Mouse (Mus musculus) layer of hippocampus, adult 9-10 months (tissue): ENCODE data around the gene Efna4.

ENCODE experiments used
- DNase-seq: peaks from one replicate; pipeline ENCODE4 v3.0.0; 2022; ENCODE audit warnings: low spot score

Efna4 gene

DNA sequence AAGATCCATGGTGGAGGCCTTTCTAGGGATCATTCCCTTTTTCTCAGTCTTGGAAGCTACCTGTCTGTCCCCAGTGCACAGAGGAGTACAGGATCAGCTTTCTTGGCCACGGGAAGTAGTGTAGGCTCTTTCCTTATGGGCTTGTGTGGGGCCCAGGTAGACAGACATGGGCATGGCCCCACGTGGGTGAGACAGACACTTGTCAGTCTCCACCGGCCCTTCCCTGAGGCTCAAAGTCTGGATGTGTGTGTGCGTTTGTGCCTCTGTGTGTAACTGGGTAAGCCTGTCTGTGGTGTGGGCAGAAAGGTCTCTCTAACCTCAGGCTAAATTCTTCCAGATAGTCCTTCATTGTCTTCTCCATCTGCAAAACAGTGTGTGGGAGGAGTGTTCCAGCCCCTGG, 32.7 kb downstream of the Efna4 start:
- no peak for DNase-seq

DNA sequence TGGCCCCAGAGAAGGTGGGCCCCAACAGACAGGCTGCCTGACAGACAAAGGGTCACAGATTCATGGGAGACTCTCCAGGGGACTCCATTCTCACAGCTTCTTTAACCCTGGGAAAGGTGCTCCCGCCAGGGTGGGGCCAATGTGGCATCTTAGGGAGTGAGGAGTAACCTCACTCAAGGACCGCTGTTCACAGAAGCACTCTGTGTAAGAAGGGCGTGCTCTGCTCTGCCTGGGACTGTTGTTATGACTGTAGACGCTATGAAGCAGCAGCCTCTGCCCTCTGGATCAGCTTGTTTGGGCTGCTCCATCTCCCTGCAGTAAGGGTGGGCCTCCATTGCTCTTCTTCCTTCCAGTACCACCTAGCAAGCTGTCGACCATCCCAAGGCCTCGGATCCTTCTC, 33.4 kb downstream of the Efna4 start:
- DNase-seq: no peak

DNA sequence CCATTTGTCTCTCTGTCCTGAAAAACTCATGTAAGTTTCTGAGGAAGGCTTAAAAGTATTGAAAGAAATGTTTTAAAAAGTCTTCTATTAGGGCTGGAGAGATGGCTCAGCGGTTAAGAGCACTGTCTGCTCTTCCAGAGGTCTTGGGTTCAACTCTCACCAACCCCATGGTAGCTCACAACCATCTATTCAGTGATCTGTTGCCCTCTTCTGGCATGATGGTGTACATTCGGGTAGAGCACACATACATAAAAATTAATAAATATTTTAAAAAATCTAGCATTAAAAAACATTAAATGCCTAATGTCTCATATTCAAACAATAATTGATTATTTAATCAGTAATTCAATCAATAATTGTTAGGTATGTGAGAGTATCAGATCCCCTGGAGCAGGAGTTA, 37.3 kb downstream of the Efna4 start:
- DNase-seq: no peak

DNA sequence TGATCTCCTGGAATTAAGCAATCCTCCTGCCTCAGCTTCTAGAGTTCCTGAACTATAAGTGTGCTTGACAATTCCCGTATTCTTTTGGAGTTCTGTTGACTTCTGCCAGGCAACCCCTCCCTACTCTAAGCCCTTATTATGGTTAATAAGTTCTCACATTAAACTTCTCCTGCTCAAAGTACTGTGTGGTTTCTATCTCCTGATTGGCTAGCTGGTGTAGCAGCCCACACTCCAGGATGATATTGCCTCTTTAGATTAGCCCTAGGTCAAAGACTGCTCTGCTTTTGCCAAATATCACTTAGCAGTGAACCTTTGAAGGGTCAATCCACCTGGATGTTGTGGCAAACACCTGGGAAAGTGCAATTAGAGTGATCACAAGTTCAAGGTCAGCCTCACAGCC, 37.8 kb downstream of the Efna4 start:
- DNase-seq: no peak

DNA sequence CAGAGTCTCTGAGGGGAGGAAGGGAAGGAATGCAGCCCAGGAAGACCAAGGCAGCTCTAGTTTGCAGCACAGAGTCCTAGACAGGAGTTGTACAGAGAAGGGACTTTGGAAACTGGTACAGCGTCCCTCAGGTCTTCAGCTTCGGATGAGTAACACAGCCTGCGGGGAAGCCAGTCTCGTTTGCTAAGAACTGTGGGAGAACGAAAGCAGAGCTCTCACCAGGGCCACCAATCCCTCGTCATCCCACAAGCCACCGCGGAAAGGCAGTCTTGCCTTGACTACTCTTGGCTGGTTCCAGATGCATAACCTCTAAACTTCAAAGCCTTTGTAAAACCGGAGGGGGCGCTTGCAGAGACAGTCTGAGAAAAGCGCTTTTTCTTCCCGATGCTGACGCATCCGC, 38.3 kb downstream of the Efna4 start:
- DNase-seq: no peak

DNA sequence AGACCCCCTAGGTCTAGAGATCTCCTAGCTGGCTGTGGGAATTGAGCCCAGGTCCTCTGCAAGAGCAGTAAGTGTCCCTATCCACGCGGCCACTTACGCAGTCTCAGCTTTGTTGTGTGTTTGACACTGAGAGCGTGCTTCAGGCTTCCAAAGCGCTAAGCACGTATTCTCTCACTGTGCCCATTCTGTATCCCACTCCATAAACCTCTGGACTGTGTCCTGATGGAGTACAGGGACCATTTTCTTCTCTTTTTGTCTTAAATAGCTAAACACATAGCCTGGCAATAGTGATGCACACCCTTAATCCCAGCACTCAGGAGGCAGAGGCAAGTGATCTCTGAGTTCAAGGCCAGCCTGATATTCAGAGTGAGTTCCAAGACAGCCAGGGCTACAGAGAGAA, 38.9 kb downstream of the Efna4 start:
- no peak for DNase-seq

DNA sequence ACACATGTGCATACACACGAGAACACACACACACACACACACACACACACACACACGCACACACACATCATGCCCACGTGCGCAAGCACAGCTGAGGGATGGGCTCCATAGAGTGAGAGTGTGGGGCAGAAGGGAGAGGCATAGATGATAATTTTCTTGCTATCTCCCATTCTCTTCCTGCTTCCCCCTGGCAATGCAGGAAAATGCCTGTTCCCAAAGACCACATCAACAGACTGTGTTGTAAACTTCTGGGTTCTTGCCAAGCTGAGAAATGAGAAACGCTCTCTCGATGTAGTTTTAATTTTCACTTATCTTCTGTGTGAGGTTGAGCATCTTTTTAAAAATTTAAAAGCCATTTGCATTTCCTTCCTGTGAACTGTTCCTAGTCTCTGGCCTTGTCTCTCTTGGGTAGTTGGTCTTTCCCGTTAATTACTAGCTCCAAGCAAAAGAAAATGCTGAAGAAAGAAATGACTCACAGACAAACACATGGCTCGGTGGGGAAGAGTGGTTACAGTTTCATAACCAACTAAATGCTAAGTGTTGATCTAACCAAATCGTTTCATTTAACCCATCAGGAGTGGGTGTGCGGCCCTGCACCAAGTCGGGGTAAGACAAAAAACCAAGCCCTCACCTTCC, 40.9 kb downstream of the Efna4 start:
- no peak for DNase-seq

DNA sequence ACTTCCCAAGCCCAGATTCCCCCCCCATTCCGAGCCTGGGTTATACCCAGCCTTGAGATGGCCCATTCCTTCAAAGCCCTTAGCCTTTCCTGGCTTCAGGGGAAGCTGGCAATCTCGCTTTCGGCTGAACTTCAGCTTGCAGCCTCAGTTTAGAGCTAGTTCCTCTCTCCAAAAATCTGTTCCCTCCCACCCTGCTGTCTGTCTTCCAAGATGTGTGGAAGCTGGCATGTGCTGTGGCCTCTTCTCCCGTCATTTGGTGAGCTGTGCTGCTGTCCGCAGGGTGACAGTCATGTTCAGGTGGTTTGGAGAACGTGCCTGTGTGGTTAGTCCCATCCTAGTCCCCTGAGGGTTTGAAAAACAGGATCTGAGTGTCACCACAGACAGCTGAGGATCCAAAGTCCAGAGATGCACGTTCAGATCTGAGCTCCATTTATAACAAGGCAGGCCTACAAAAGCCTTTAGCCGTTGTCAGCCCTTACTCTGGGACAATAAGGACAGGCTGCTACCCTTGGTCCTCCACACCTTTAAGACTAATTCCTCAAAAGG, 42.1 kb downstream of the Efna4 start:
- no peak for DNase-seq

DNA sequence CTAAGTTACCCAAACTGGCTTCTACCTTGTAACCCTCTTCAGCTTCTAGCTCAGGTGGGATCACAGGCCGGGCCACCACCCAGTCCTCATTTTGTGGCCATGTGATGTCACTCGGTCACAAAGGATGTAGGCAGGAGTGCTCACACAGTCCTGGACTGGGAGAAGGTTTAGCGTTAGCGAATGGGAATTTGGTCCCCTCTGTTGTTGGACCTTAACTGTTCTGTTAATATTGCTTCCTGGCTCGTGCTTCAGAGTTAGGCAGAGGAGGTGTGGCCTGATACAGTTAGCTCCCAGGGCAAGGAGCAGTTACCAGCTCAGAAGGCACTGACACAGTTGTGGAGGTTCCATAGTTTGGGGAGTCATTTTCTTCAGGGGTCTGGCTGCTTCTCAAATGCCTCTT, 43.6 kb downstream of the Efna4 start:
- DNase-seq: no peak

DNA sequence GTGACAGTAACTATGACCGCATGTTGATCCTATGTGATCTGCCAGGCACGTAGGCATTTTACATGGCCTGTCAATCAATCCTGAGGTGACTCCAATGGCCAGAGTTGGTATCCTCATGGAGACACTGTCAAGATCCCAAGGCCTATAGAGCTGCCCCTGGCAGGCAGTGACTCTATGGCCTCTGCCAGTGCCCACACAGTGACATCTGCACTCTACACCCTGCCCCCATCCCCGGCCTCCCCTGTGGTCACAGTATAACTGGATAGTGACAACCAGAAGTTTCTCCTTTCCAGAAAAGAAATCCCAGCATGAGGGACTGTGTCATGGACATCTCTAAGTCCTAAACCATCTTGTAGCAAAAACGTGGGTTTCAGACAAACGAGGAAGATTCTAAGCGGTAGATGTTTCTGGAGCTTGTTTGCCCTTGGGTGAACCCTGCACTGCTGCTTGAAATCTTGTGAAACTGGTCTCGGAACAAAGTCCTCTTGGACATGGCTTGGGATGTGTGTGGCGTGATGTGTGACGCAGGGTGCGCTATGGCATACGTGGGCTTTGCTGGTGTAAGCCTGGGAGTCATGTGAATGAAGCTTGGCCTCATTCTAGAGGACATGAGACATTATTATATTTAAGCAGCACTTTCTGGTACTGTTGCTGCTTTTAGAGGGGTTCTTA, 44.4 kb downstream of the Efna4 start:
- no peak for DNase-seq

DNA sequence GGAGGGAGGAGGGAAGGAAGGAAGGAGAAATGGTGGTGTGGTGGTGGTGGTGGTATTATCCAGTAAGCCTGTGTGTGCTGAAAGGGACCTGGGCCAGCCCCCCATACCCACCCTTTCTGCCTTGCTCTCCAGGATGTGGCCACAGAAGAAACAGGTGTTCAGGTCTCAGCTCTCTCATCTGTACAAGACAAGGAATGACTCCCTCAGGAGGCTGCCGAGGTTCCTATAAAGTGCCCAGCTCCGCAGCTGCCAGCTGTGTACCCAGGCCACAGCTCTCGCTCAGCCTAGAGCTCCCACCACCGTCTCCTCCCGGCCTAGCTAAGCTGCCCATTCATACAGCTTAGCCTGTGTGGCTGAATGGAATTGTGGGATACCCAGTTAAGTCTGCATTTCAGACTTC, 45.5 kb downstream of the Efna4 start:
- DNase-seq: no peak

DNA sequence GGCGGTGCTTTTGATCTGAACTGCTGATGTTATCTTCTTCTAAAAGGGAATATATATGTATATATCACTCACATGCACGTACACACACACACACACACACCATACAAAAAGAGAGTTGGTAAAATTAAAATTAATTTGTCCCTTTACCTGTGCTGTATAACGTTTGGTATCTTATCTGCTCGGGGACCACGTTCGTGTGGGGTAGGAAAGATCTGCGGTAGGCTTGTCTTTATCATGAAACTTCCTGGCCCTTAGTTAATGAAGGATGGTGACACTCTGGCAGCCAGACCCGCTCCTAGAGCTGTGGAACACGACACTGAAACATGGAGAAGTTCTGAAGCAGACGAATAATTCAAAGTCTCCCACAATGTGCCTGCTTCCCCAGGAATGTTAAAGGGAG, 46.0 kb downstream of the Efna4 start:
- no peak for DNase-seq

DNA sequence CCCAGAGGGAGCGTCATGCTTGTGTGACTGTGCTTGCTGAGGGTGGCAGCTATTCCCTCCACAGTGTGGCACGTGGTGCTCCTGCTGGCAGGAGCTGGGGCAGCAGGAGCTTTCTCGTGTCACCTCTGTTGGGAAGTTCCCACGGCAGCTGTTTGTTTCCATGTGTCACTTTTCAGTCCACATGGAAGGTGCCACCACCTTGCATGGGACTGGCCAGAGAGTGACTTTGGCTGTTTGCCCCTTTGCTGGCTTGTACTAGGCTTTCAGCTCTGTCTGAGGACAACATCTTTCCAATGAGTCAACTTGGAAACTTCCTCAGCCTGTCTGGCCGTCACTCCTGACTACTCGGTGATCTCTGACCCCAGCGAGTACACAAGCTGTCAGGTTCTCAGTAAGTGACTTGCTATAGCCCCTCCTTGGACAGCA, 49.3 kb downstream of the Efna4 start:
- DNase-seq: no peak

DNA sequence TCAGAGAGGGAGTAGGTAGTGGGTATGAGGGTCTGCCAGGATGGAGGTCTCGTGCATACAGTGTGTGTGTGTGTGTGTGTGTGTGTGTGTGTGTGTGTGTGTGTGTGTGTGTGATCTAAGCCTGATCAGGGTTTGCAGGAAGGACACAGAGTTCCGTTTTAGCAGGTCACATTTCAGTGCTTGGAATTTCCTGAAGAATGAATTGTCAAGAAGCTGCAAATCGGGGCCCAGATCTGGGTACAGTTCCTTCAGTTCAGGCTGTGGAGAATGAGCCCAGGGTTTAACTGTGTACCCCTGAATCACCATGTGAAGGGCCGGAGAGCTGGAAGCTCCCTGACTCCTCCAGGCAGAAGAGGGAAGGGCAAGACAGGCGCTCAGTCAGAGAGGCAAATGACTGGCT, 50.5 kb downstream of the Efna4 start:
- DNase-seq: no peak

DNA sequence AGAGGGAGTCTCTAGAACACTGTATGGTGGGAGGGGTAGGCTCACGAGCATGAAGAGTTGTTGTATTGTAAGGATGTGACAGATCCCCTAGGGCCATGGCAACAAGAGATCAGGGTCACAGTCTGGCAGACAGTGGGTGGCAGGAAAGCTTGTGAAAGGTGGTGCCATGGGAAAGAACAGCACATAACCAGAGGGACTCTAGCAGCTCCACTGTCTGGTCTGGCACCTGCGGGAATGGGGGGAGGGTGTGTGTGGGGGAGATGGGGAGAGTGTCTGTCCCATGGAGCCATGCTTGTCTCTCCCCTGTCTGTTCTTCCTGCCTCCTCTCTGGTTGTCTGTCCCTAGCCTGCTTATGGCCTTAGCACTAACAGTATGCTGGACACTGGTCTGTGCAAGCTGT, 52.3 kb downstream of the Efna4 start:
- DNase-seq: no peak

DNA sequence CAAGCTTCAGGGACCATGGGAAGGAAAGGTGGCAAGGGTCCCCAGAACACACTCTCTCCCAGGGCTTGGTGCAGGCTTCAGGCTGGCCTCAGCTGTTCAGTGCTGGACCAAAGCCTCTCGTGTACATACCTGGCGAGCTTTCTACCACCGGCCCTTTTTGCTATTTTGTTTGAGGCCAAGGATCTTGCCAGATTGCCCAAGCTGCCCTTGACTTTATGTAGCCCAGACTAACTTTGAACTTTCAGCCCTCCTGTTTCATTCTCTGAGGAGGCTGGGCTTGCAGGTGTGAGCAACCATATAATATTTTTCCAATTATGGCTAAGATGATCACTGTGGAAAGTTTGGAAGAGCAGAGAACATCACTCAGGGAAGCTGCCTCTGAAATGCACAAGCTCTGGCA, 53.6 kb downstream of the Efna4 start:
- no peak for DNase-seq
